Comparison of ENCODE assay signal across 13 mouse cellular contexts in genomic region chr2:4467314-4467713, GRCm38 (mm10).
"Had no signal": no experiment of that assay in that cellular context is flagged by ENCODE, and none has a peak within 500 bp of the region (broad histone marks: within the 10 kb centered on the region; RNA-seq: fewer than 3 reads in every experiment).

No protein-coding gene starts in this region.

- H3K9ac ChIP-seq: limb, embryonic 13.5 days; neural tube, embryonic 12.5 days had no signal

- H3K4me2 ChIP-seq: limb, embryonic 13.5 days; neural tube, embryonic 12.5 days had no signal

- DNase-seq: kidney, adult 11 months; kidney, adult 9 months; kidney, postnatal 36 days; left cerebral cortex, postnatal 4 days; lung, adult 18-20 months; midbrain, embryonic 14.5 days; retina, postnatal 1 day; thymus, postnatal 4 days had no signal

- H3K4me3 ChIP-seq: limb, embryonic 13.5 days; midbrain, embryonic 10.5 days; neural tube, embryonic 12.5 days had no signal

- H3K27me3 ChIP-seq: limb, embryonic 13.5 days; neural tube, embryonic 12.5 days had no signal

- H3K27ac ChIP-seq: kidney, postnatal 0 days; limb, embryonic 13.5 days; midbrain, embryonic 10.5 days; neural tube, embryonic 12.5 days; stomach, postnatal 0 days had no signal
